Mouse (Mus musculus) frontal cortex, postnatal 25 days (tissue): ENCODE results near the gene Rpgrip1.

ENCODE experiments used
- DNase-seq, 2 experiments: peaks; one replicate each; pipeline ENCODE4 v3.0.0; 2022; ENCODE audit warnings: low spot score in 2 of 2

Rpgrip1 gene

DNA sequence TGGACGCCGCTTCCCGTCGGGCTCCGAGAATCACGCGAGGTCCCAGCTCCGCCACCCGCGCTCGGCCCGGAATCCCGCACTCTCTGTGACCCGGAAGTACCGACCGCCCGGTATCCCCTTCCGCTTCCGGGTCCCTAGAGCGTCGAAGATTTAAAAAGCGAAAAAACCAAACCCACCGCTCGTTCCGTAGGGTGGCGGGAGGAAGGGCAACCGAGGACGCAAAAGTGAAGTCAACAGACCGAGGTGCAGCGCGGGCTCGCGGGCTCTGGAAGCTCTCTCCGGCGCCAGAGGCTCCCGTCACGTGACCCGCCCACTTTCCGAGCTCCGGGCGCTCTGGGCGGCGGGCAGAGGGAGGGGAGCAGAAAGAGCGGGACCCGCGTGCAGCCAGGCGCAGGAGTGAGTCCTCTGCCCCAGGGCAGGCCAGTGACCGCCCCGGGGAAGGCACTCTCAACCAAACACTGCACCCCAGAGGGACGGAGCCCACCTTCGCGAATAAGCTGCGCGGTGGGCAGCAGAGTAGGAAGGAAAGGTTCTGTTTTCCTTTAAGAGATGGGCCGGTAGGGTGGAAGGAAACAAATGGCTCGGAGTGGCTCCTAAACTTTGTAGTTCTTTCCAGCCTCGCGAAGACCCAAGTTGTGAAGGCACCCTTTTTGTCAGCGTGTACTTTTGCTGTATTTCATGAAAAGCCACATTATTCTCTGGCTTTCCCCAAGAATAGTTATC, 86.8 kb downstream of the Rpgrip1 start, which contains the start of gene Supt16:
TSS of gene Supt16 (minus strand) at position 261 of the 723 bp plus-strand sequence.
- DNase-seq: peak; percentile 62 to 70

DNA sequence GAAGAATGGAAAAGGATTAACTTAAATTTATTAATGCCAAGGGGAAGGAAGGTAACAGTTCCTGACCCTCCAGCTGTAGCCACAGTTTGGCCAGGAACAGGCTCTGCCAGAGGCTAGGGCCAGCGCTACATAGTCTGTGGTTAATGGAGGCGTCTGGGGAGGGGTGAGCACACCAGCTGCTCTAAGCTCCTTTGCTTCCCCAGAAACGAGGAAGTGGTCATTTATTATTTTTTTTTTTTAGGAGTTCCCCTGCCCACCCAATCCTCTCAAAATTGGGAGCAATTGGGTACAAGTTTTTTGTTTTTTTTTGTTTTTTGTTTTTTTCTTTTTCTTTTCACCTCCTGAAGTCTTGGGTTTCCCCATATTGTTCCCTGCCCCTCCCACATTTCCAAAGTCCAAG, 87.6 kb downstream of the Rpgrip1 start:
- no peak for DNase-seq

DNA sequence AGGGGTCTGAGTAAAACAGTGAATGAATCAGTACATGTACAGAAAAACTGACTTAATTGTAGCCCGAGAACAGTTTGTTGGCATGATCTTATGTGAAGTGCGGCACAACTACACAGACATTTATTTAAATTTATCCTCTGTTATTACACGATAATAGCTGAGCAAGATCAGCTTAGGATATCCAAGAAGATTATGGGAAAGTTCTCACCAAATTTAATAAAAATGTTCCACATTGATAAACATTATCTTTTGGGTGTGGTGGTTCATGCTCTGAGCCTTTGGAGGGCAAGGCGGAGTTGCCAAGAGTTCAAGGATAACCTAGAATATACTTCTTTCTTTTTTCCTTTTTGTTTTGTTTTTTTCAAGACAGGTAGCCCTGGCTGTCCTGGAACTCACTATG, 88.9 kb downstream of the Rpgrip1 start:
- DNase-seq: no peak
